In genomic region chr5:138299613-138300012, GRCm38 (mm10) we compare ENCODE assay signal across 43 mouse cellular contexts. TPM values are rescaled to one million over a fixed set of nuclear protein-coding genes. Genes with fewer than 3 reads are reported as not detected.
"Had no signal": no experiment of that assay in that cellular context is flagged by ENCODE, and none has a peak within 500 bp of the region (broad histone marks: within the 10 kb centered on the region; RNA-seq: fewer than 3 reads in every experiment).

No protein-coding gene starts in this region.

- ATAC-seq: liver, embryonic 12.5 days; liver, postnatal 0 days; lung, postnatal 0 days; midbrain, embryonic 13.5 days; midbrain, embryonic 15.5 days; midbrain, embryonic 16.5 days had no signal

- H3K4me1 ChIP-seq: limb, embryonic 10.5 days; limb, embryonic 12.5 days; limb, embryonic 13.5 days; limb, embryonic 15.5 days; liver, embryonic 12.5 days; liver, embryonic 13.5 days; liver, embryonic 15.5 days; lung, embryonic 15.5 days; midbrain, embryonic 10.5 days; midbrain, embryonic 12.5 days; midbrain, embryonic 13.5 days; midbrain, embryonic 15.5 days; neural tube, embryonic 12.5 days; neural tube, embryonic 13.5 days had no signal

- H3K27ac ChIP-seq: limb, embryonic 10.5 days; limb, embryonic 12.5 days; limb, embryonic 13.5 days; limb, embryonic 15.5 days; liver, embryonic 12.5 days; liver, embryonic 13.5 days; liver, embryonic 14.5 days; liver, embryonic 15.5 days; lung, embryonic 15.5 days; macrophage; midbrain, embryonic 10.5 days; midbrain, embryonic 12.5 days; midbrain, embryonic 13.5 days; midbrain, embryonic 15.5 days; neural tube, embryonic 12.5 days; neural tube, embryonic 13.5 days had no signal

- H3K9me3 ChIP-seq: limb, embryonic 10.5 days; limb, embryonic 12.5 days; limb, embryonic 13.5 days; limb, embryonic 15.5 days; liver, embryonic 12.5 days; liver, embryonic 13.5 days; liver, embryonic 15.5 days; lung, embryonic 15.5 days; megakaryocyte, embryonic 14.5 days; midbrain, embryonic 10.5 days; midbrain, embryonic 12.5 days; midbrain, embryonic 13.5 days; midbrain, embryonic 15.5 days; neural tube, embryonic 12.5 days; neural tube, embryonic 13.5 days had no signal

- H3K9ac ChIP-seq: limb, embryonic 12.5 days; limb, embryonic 13.5 days; limb, embryonic 15.5 days; liver, embryonic 12.5 days; liver, embryonic 13.5 days; liver, embryonic 14.5 days; liver, embryonic 15.5 days; liver, postnatal 0 days; lung, embryonic 14.5 days; lung, embryonic 15.5 days; midbrain, embryonic 12.5 days; midbrain, embryonic 13.5 days; midbrain, embryonic 15.5 days; neural tube, embryonic 12.5 days; neural tube, embryonic 13.5 days had no signal

- H3K36me3 ChIP-seq: limb, embryonic 10.5 days; limb, embryonic 12.5 days; limb, embryonic 15.5 days; liver, embryonic 12.5 days; liver, embryonic 13.5 days; liver, embryonic 15.5 days; lung, embryonic 15.5 days; midbrain, embryonic 10.5 days; midbrain, embryonic 12.5 days; midbrain, embryonic 13.5 days; neural tube, embryonic 12.5 days; neural tube, embryonic 13.5 days had no signal

- DNase-seq: left cerebral cortex, postnatal 4 days; liver; liver, embryonic 13.5 days; liver, postnatal 0 days; lung, adult 18-20 months; lung, adult 2 months; lung, embryonic 14.5 days; lung, postnatal 10 days; lung, postnatal 14 days; lung, postnatal 36 days; lung, postnatal 4 days; midbrain, embryonic 14.5 days had no signal

- H3K27me3 ChIP-seq: limb, embryonic 12.5 days; limb, embryonic 13.5 days; limb, embryonic 15.5 days; liver, embryonic 12.5 days; liver, embryonic 13.5 days; liver, embryonic 15.5 days; lung, embryonic 15.5 days; megakaryocyte, embryonic 14.5 days; midbrain, embryonic 12.5 days; midbrain, embryonic 13.5 days; midbrain, embryonic 15.5 days; neural tube, embryonic 12.5 days; neural tube, embryonic 13.5 days had no signal

- H3K4me2 ChIP-seq: limb, embryonic 12.5 days; limb, embryonic 13.5 days; limb, embryonic 15.5 days; liver, embryonic 11.5 days; liver, embryonic 12.5 days; liver, embryonic 13.5 days; liver, embryonic 15.5 days; lung, embryonic 14.5 days; lung, embryonic 15.5 days; midbrain, embryonic 11.5 days; midbrain, embryonic 12.5 days; midbrain, embryonic 13.5 days; midbrain, embryonic 15.5 days; neural tube, embryonic 12.5 days; neural tube, embryonic 13.5 days had no signal

- H3K4me3 ChIP-seq: limb, embryonic 10.5 days; limb, embryonic 12.5 days; limb, embryonic 13.5 days; limb, embryonic 15.5 days; liver, embryonic 12.5 days; liver, embryonic 13.5 days; liver, embryonic 15.5 days; lung, embryonic 15.5 days; megakaryocyte, embryonic 14.5 days; midbrain, embryonic 10.5 days; midbrain, embryonic 12.5 days; midbrain, embryonic 13.5 days; midbrain, embryonic 15.5 days; myocyte; neural tube, embryonic 12.5 days; neural tube, embryonic 13.5 days had no signal

RNA-seq across cellular contexts. Expression of gene Gm43720, which starts 19.9 kb away (rescaled TPM):
- total RNA-seq: left cerebral cortex, postnatal 14 days; left cerebral cortex, postnatal 36 days; liver, adult 2 months; megakaryocyte progenitor cell, adult 5-6 weeks; megakaryocyte, adult 5-6 weeks; megakaryocyte-erythroid progenitor cell, adult 5-6 weeks; monocyte, adult 5-6 weeks had no signal
- polyA plus RNA-seq: liver, adult 2 months; liver, embryonic 12.5 days; liver, embryonic 13.5 days; liver, embryonic 15.5 days; liver, embryonic 16.5 days; liver, postnatal 0 days; macrophage; midbrain, embryonic 12.5 days; midbrain, embryonic 14.5 days; midbrain, postnatal 0 days; neural tube, embryonic 11.5 days; neural tube, embryonic 13.5 days had no signal

RNA-seq across cellular contexts. Expression of gene Gal3st4, which starts 27.0 kb away (rescaled TPM):
- total RNA-seq: liver, adult 2 months; megakaryocyte, adult 5-6 weeks; megakaryocyte-erythroid progenitor cell, adult 5-6 weeks; monocyte, adult 5-6 weeks had no signal
- polyA plus RNA-seq: liver, adult 2 months; liver, postnatal 0 days; macrophage; myocyte had no signal
